Mouse (Mus musculus) forebrain, embryonic 12.5 days (tissue): Measurements from ENCODE around the gene Sema4d. TPM values are rescaled to one million over a fixed set of nuclear protein-coding genes. Genes with fewer than 3 reads are reported as not detected.

Experiments used
- ATAC-seq: fragments of 200-750 bp; cut with Nextera tagmentation; 2 replicates; pipeline ENCODE4 v1.8.0; 2017; ENCODE audit warnings: moderate TSS enrichment; ENCODE audit not compliant: low FRiP score
- H3K27ac ChIP-seq: fragments of 300-500 bp; sonication (generic); 2 replicates; pipeline ENCODE4 v1.5.1; 2016; ENCODE audit warnings: mild to moderate bottlenecking
- H3K27me3 ChIP-seq: fragments of 300-500 bp; sonication (generic); 2 replicates; pipeline ENCODE4 v1.6.1; 2016; ENCODE audit warnings: mild to moderate bottlenecking
- H3K36me3 ChIP-seq: fragments of 300-500 bp; sonication (generic); replicated peaks from 2 replicates; pipeline ENCODE4 v1.6.1; 2016; ENCODE audit warnings: mild to moderate bottlenecking
- H3K4me1 ChIP-seq: fragments of 300-500 bp; sonication (generic); 2 replicates; pipeline ENCODE4 v1.6.1; 2016
- H3K4me2 ChIP-seq: fragments of 300-500 bp; sonication (generic); 2 replicates; pipeline ENCODE4 v1.6.1; 2016; ENCODE audit warnings: mild to moderate bottlenecking, moderate library complexity
- H3K4me3 ChIP-seq: fragments of 300-500 bp; sonication (generic); replicated peaks from 2 replicates; pipeline ENCODE4 v1.5.1; 2016; ENCODE audit warnings: mild to moderate bottlenecking
- H3K9ac ChIP-seq: fragments of 300-500 bp; sonication (generic); 2 replicates; pipeline ENCODE4 v1.6.1; 2016; ENCODE audit warnings: mild to moderate bottlenecking
- H3K9me3 ChIP-seq: fragments of 300-500 bp; sonication (generic); 2 replicates; pipeline ENCODE4 v1.6.1; 2016
- WGBS: fragments of 180-500 bp; shearing (Covaris S2); methylation state at CpG from one replicate; pipeline ENCODE4 v1.1.7; 2016; 5-methylcytosine and 5-hydroxymethylcytosine counted together
- polyA plus RNA-seq: library from polyadenylated mRNA; unstranded; fragments of >200 nt; fragmentation: Nextera tagmentation; extraction: Ambion mirVana; gene quantifications from 2 replicates; pipeline ENCODE4 v1.2.1, GENCODE M21; 2016

Gene Sema4d
- polyA plus RNA-seq, 1 experiment from 2014 or later = 8.2 TPM

GRCm38 (mm10) chr13:51727364-51727763, 66.2 kb downstream of the Sema4d start:
- ATAC-seq = no peak
- Histone ChIP-seq H3K9me3 (no peaks in the 10 kb centered on the region), H3K4me1 (peaks cover 29% of the 10 kb centered on the region), H3K27ac (no peak overlapping the region), H3K27me3 (no peaks in the 10 kb centered on the region; the same call in 1 of the 2 replicates), H3K36me3 (no peaks in the 10 kb centered on the region), H3K4me2 (no peak overlapping the region), H3K4me3 (no peak overlapping the region), H3K9ac (no peak overlapping the region)
- WGBS = 86% methylated on average over 7 of the region's 7 CpGs

DNA sequence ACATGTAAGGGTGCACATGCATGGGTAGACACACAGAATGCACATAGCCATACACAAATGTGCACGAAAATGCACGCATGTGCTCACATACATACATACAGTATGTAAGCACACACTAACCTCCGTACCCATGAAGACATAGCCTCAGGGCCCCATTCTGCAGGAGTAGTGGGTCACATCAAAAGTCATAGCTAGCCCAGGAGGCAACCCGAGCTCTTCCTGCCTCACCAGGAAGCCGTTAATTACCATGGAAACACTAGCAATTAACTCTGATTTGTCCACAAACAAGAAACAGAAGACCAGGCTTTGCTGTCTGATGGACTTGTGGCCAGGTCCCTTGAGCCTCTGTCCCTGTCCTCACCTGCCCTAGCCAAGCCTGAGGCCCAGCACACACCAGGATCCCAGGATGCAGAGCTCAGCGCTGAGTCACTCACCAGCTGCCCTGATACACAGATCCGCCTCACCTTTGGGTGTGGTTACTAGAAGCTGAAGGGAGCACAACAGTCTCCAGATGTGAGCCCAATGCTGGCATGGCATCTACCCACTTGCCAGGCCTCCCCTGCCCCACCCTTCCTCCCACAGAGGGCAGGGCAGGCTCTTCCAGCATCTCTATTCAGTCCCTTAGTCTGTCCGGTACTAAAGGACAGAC, 67.5 kb downstream of the Sema4d start:
- 69% methylated on average over 8 of the region's 8 CpGs for WGBS
- H3K4me3 ChIP-seq = no peak overlapping the region

DNA sequence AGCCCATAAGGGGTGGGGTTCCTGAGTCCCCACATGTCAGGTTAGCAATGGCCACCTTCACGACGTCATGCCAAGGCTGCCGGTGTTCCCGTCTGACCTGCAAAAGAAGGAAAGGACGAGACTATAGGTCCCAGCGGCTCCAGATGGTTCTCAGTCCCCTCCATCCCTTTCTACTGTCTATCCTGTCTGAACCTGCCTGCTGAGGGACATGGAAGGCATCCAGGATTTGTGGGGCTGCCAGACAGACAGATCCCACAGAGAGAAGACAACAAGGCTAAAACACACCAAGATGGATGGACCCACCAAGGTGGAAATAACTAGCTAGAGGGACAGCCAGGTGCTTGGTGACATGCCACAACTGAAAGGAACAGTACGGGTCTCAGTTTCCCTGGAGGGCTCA, 68.1 kb downstream of the Sema4d start:
- ATAC-seq = no peak
- Histone ChIP-seq H3K9ac (no peak overlapping the region), H3K4me1 (peaks cover 21% of the 10 kb centered on the region), H3K4me2 (no peak overlapping the region), H3K9me3 (no peaks in the 10 kb centered on the region), H3K36me3 (peaks cover under 1% of the 10 kb centered on the region; the same call in 1 of the 2 replicates), H3K27me3 (no peaks in the 10 kb centered on the region; the same call in 1 of the 2 replicates), H3K4me3 (no peak overlapping the region), H3K27ac (no peak overlapping the region)
- 87% methylated on average over 7 of the region's 7 CpGs for WGBS

More for the DNA sequence above, 67.5 kb downstream of the Sema4d start:
- no peak overlapping the region for H3K4me2 ChIP-seq
- H3K4me1 ChIP-seq = peaks cover 23% of the 10 kb centered on the region
- H3K36me3 ChIP-seq = no peaks in the 10 kb centered on the region
- H3K9me3 ChIP-seq = no peaks in the 10 kb centered on the region
- no peak overlapping the region for H3K9ac ChIP-seq
- H3K27ac ChIP-seq = no peak overlapping the region
- no peak for ATAC-seq
- no peaks in the 10 kb centered on the region; the same call in 1 of the 2 replicates for H3K27me3 ChIP-seq

GRCm38 (mm10) chr13:51724566-51724965, 69.0 kb downstream of the Sema4d start:
- no peaks in the 10 kb centered on the region for H3K9me3 ChIP-seq

DNA sequence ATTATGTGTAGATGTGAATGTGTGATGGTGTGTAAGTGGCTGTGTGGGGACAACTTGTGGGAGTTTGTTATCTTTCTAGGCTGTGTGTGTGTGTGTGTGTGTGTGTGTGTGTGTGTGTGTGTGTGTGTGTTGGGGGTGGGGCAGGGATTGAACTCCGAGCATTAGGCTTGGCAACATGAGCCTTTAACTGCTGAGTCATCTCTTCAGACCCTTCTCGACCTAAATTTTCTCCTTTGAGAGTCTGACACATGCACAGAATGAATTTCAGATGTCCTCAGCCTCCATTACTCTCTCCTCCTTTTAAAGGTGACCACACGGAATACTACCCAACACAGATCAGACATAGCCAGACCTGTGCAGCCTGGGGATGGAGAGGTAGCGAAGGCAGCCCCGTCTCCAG, 70.4 kb downstream of the Sema4d start:
- 83% methylated on average over 5 of the region's 5 CpGs for WGBS

More at GRCm38 (mm10) chr13:51724566-51724965, 69.0 kb downstream of the Sema4d start:
- Histone ChIP-seq H3K36me3 (peaks cover 5% of the 10 kb centered on the region; the same call in 1 of the 2 replicates), H3K9ac (no peak overlapping the region), H3K27ac (no peak overlapping the region), H3K4me2 (no peak overlapping the region), H3K27me3 (no peaks in the 10 kb centered on the region), H3K4me1 (peaks cover 12% of the 10 kb centered on the region), H3K4me3 (no peak overlapping the region)
- no peak for ATAC-seq
- WGBS = 88% methylated on average over 6 of the region's 6 CpGs

DNA sequence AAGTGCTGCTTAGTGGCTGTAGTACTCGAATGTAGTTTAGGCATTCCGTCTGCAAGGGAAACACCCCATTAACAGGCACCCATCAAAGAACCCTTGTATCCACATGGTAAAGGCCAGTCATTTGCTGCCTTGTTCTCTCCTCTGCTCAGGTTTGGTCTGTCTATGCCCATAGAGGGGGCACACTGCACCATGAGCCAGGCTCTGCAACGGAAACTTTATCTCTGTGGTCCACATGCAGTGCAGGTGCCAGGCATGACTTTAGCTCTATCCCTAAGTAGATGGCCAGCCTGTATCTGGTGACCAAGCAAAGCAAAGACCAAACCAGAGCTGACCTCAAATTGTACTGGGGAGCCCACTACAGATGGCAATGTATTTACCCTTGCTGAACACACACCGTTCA, 73.0 kb downstream of the Sema4d start:
- peaks cover 5% of the 10 kb centered on the region for H3K36me3 ChIP-seq
- H3K4me1 ChIP-seq = no peaks in the 10 kb centered on the region; the same call in 1 of the 2 replicates
- WGBS = 90% methylated on average over 4 of the region's 4 CpGs
- no peaks in the 10 kb centered on the region for H3K9me3 ChIP-seq
- no peaks in the 10 kb centered on the region for H3K27me3 ChIP-seq
- H3K4me2 ChIP-seq = no peak overlapping the region
- H3K27ac ChIP-seq = no peak overlapping the region
- H3K4me3 ChIP-seq = no peak overlapping the region
- no peak overlapping the region for H3K9ac ChIP-seq
- no peak for ATAC-seq

More for the DNA sequence above, 70.4 kb downstream of the Sema4d start:
- H3K4me1 ChIP-seq = peaks cover 7% of the 10 kb centered on the region
- H3K27ac ChIP-seq = no peak overlapping the region
- no peaks in the 10 kb centered on the region for H3K9me3 ChIP-seq
- ATAC-seq = no peak
- no peak overlapping the region for H3K9ac ChIP-seq
- no peaks in the 10 kb centered on the region for H3K27me3 ChIP-seq
- no peak overlapping the region for H3K4me2 ChIP-seq
- peaks cover 5% of the 10 kb centered on the region for H3K36me3 ChIP-seq
- no peak overlapping the region for H3K4me3 ChIP-seq

DNA sequence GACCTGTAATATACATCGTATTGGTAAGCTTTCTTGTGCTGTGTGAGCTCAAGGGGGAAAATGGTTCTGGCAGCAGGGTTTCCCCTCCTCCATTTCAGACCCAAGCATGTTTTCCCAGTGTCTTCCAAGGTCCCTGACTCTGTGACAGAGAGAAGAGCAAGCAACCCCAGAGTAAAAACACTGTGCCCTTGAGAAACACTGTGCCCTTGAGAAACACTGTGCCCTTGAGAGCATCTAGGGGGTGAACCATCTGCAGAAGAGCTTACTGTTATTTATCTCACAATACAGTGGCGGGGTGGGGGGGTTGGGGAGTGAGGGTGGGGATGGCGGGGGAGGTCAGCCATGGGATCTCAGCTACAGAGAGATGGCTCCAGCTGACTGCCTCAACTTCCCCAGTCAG, 74.3 kb downstream of the Sema4d start:
- Histone ChIP-seq H3K36me3 (peaks cover 9% of the 10 kb centered on the region), H3K4me2 (no peak overlapping the region), H3K9me3 (no peaks in the 10 kb centered on the region), H3K27me3 (no peaks in the 10 kb centered on the region), H3K4me3 (no peak overlapping the region), H3K4me1 (no peaks in the 10 kb centered on the region; the same call in 1 of the 2 replicates), H3K9ac (no peak overlapping the region), H3K27ac (no peak overlapping the region)
- WGBS = 84% methylated on average over 3 of the region's 3 CpGs
- ATAC-seq = no peak

DNA sequence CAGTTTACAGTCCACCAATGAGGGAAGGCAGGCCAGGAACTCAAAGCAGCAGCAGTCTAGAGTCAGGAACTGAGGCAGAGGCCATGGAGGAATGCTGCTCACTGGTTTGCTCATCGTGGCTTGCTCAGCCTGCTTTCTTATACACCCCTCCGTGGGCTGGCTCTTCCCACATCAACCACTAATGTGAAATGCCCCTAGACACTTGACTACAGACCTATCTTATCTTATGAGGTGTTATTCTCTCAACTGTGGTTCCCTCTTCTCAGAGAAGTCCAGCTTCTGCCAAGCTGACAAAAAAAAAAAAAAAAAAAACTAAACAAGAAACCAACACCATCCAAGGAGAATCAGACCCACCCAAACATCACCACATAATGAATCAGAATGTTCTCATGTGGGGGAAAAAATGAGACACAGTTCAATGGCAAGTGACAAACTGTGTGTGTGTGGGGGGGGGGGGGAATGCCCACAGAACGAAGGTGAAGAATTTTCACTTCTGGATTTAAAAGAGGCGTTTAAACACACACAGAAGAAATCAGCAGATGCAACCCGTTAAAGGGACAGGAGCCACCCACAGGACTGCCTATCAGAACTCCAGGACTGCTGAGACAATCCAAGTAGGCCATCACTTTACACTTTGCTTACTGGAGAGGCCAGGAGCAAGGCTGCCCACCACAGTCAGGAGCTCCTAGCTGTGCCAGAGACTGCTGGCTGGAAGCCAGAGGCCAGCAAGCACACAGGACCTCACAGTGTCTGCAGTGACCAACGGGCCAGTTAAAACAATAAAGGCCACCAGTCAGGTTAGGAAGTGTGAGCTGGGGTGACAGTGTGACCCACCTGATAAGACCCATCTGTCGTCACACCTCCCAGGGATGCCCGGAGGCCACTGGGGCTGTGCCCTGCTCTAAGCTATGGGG, 76.9 kb downstream of the Sema4d start:
- ATAC-seq = no peak
- Histone ChIP-seq H3K27ac (no peak overlapping the region), H3K9me3 (no peaks in the 10 kb centered on the region), H3K27me3 (no peaks in the 10 kb centered on the region), H3K36me3 (peaks cover 9% of the 10 kb centered on the region), H3K9ac (no peak overlapping the region), H3K4me3 (no peak overlapping the region), H3K4me1 (no peaks in the 10 kb centered on the region), H3K4me2 (no peak overlapping the region)
- 83% methylated on average over 8 of the region's 8 CpGs for WGBS

DNA sequence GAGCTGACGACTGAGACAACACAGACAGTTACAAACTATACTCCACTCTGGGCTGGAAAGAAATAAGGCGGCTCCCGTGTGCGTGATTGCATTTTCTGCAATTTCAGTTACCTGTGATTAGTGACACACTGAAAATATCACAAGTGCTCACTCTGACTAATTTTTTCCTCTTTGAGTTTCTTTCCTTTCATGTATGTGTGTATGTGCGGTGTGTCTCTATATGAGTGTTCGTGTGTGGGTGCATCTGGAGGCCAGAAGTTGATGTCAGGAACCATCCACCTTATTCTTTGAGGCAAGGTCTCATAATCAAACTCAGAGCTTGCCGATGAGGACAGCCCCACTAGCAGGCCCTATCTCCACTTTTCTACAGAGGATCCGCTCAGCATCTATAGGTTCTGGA, 81.5 kb downstream of the Sema4d start:
- Histone ChIP-seq H3K4me1 (no peaks in the 10 kb centered on the region), H3K4me2 (no peak overlapping the region), H3K27me3 (no peaks in the 10 kb centered on the region), H3K9ac (no peak overlapping the region), H3K9me3 (no peaks in the 10 kb centered on the region), H3K27ac (no peak overlapping the region), H3K36me3 (peaks cover 18% of the 10 kb centered on the region), H3K4me3 (no peak overlapping the region)
- 97% methylated on average over 8 of the region's 8 CpGs for WGBS
- ATAC-seq = no peak

DNA sequence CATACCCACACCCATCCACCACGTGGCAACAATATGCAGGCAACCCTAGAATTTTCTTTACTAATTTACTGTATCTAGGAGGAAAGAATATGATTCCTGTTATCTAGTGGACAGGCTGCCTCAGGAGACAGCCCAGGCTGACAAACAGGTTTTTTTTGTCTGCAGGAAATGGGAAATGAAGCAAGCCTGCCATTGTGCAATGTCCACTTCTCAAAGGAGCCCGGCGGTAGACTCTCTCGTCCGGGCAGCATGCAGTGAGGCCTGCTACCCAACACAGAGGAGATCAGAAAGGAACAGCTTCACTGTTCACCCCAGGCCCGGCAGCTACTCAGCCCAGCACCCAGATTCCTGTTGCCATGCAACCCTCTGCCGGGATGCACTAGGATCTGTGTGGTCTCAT, 82.8 kb downstream of the Sema4d start:
- WGBS = 87% methylated on average over 7 of the region's 7 CpGs
- Histone ChIP-seq H3K9ac (no peak overlapping the region), H3K4me3 (no peak overlapping the region), H3K9me3 (no peaks in the 10 kb centered on the region), H3K4me2 (no peak overlapping the region), H3K27ac (no peak overlapping the region), H3K27me3 (no peaks in the 10 kb centered on the region), H3K4me1 (no peaks in the 10 kb centered on the region), H3K36me3 (peaks cover 18% of the 10 kb centered on the region)
- ATAC-seq = no peak

- peaks cover 32% of the 10 kb centered on the region for H3K36me3 ChIP-seq
- ATAC-seq = no peak
- H3K4me3 ChIP-seq = no peak overlapping the region
- H3K27ac ChIP-seq = no peak overlapping the region
- H3K4me1 ChIP-seq = no peaks in the 10 kb centered on the region
- 83% methylated on average over 22 of the region's 22 CpGs for WGBS
- H3K4me2 ChIP-seq = no peak overlapping the region
- H3K27me3 ChIP-seq = no peaks in the 10 kb centered on the region
- no peaks in the 10 kb centered on the region for H3K9me3 ChIP-seq
- H3K9ac ChIP-seq = no peak overlapping the region
Observed at GRCm38 (mm10) chr13:51705882-51706854, 87.4 kb downstream of the Sema4d start.

- no peak for ATAC-seq
- Histone ChIP-seq H3K36me3 (peaks cover 18% of the 10 kb centered on the region; the same call in 1 of the 2 replicates), H3K9me3 (no peaks in the 10 kb centered on the region), H3K4me1 (no peaks in the 10 kb centered on the region), H3K9ac (no peak overlapping the region), H3K27ac (no peak overlapping the region), H3K4me3 (no peak overlapping the region), H3K4me2 (no peak overlapping the region), H3K27me3 (no peaks in the 10 kb centered on the region)
- 82% methylated on average over 5 of the region's 5 CpGs for WGBS
Observed at GRCm38 (mm10) chr13:51703893-51704292, 89.7 kb downstream of the Sema4d start.
